Mouse (Mus musculus) natural killer cell, adult 2 months (primary cell): ENCODE measurements around the gene Smagp.

Source experiments
- DNase-seq, 2 experiments: peaks; one replicate each; pipeline ENCODE4 v3.0.0; 2022; ENCODE audit warnings: low spot score in 2 of 2

Gene Smagp

GRCm38 (mm10) chr15:100636700-100637501, at the start of gene Smagp:
Smagp (minus strand) TSS chr15:100636940.
- DNase-seq: no peak

- no peak for DNase-seq
These were observed 49.7 kb upstream of the Smagp start for GRCm38 (mm10) chr15:100686434-100686833.

- no peak for DNase-seq
These were observed 49.1 kb upstream of the Smagp start for GRCm38 (mm10) chr15:100685849-100686248.

- DNase-seq: no peak
These were observed 48.5 kb upstream of the Smagp start for GRCm38 (mm10) chr15:100685255-100685654.

- DNase-seq: no peak
These were observed 47.7 kb upstream of the Smagp start for GRCm38 (mm10) chr15:100684450-100684849.

- peak; percentile 80 to 85 for DNase-seq
These were observed 46.3 kb upstream of the Smagp start for GRCm38 (mm10) chr15:100683041-100683440.

GRCm38 (mm10) chr15:100681770-100682169, 45.0 kb upstream of the Smagp start:
- no peak for DNase-seq

- DNase-seq: no peak
These were observed 43.6 kb upstream of the Smagp start for GRCm38 (mm10) chr15:100680381-100680780.

GRCm38 (mm10) chr15:100679005-100679404, 42.3 kb upstream of the Smagp start:
- no peak for DNase-seq

GRCm38 (mm10) chr15:100678581-100678980, 41.8 kb upstream of the Smagp start:
- no peak for DNase-seq

GRCm38 (mm10) chr15:100677675-100678074, 40.9 kb upstream of the Smagp start:
- DNase-seq: no peak

GRCm38 (mm10) chr15:100676521-100676920, 39.8 kb upstream of the Smagp start:
- DNase-seq: no peak

GRCm38 (mm10) chr15:100675486-100675885, 38.7 kb upstream of the Smagp start:
- DNase-seq: no peak

GRCm38 (mm10) chr15:100674566-100674965, 37.8 kb upstream of the Smagp start:
- no peak for DNase-seq

- no peak for DNase-seq
These were observed 37.0 kb upstream of the Smagp start for GRCm38 (mm10) chr15:100673585-100674391.

- DNase-seq: no peak
These were observed 34.1 kb upstream of the Smagp start for GRCm38 (mm10) chr15:100670833-100671232.

- DNase-seq: no peak
These were observed 33.3 kb upstream of the Smagp start for GRCm38 (mm10) chr15:100670004-100670403.

- peak; percentile 88 to 89 for DNase-seq
These were observed 32.6 kb upstream of the Smagp start, which contains the start of gene Bin2 for GRCm38 (mm10) chr15:100669337-100669736. Bin2 (minus strand) TSS chr15:100669553.

- peak; percentile 63 to 80 for DNase-seq
These were observed 31.3 kb upstream of the Smagp start for GRCm38 (mm10) chr15:100667871-100668545.

GRCm38 (mm10) chr15:100667420-100667819, 30.7 kb upstream of the Smagp start:
- DNase-seq: no peak

GRCm38 (mm10) chr15:100666851-100667250, 30.1 kb upstream of the Smagp start:
- DNase-seq: no peak

- DNase-seq: no peak
These were observed 29.5 kb upstream of the Smagp start for GRCm38 (mm10) chr15:100666219-100666696.
